Mouse (Mus musculus): ENCODE data around the gene Got1. TPM values are rescaled to one million over a fixed set of nuclear protein-coding genes. Genes with fewer than 3 reads are reported as not detected.

Gene Got1
- polyA plus RNA-seq (2015; fragmentation: Nextera tagmentation; extraction: Ambion mirVana) = 106 and 109 TPM in 2 replicates

DNA sequence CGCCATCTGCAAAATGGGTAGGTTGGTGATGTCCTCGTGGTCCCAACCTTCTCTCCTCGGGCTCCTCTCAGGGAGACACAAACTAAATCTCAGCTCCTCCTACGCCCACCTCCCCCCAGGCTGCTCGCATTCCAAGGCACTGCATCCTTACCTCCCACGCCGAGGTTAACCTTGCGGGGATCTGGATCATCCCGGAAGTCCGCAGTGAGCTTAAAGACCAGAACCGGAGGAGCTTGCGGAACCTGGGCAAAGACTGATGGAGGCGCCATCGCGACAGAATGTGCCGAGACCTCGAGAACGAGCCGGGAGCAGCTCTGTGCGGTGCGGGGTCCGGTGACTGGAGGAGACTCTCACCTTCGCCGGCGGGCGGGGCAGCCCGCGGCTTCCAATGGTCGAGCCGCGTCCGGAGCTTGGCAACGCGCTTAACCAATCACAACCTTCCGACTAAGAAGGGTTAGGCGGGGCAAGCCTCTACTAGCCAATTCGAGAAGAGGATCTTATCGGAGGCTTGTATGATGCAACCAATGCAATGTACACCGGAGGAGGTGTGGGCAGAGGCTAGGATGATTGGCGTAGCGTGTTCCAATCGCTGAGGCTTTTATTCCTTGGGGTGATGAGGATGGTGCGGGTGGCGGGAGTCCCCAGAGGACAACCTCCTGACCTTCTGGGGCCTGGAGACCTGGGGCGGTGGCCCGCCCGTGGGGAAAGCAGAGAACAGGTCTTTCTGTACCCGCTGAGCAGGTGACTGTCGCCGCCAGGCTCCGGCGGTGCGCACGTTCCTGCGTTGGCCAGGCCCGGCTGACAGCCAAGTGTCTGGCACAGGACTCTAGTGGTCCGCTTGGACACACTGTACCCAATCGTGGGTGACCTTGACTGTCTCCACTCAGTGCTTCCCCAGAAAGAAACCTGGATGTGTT lies at the start of gene Got1:
Gene Got1 (minus strand): TSS at position 419 of the 917 bp plus-strand sequence.
- ATAC-seq (ENCODE audit: low FRiP score, low read depth) = peak; percentile 99
- Histone ChIP-seq H3K4me1 (replicated peaks) (peaks cover 43% of the 10 kb centered on the region), H3K9me3 (no peaks in the 10 kb centered on the region), H3K4me3 (peak within 1 kb of the TSS; percentile 69), H3K4me2 (peak within 1 kb of the TSS; percentile 79), H3K27ac (replicated peaks) (peak within 1 kb of the TSS; percentile 87), H3K27me3 (no peaks in the 10 kb centered on the region), H3K36me3 (no peaks in the 10 kb centered on the region), H3K9ac (peak within 1 kb of the TSS; percentile 73)
- WGBS = under 1% methylated on average over 58 of the region's 58 CpGs

DNA sequence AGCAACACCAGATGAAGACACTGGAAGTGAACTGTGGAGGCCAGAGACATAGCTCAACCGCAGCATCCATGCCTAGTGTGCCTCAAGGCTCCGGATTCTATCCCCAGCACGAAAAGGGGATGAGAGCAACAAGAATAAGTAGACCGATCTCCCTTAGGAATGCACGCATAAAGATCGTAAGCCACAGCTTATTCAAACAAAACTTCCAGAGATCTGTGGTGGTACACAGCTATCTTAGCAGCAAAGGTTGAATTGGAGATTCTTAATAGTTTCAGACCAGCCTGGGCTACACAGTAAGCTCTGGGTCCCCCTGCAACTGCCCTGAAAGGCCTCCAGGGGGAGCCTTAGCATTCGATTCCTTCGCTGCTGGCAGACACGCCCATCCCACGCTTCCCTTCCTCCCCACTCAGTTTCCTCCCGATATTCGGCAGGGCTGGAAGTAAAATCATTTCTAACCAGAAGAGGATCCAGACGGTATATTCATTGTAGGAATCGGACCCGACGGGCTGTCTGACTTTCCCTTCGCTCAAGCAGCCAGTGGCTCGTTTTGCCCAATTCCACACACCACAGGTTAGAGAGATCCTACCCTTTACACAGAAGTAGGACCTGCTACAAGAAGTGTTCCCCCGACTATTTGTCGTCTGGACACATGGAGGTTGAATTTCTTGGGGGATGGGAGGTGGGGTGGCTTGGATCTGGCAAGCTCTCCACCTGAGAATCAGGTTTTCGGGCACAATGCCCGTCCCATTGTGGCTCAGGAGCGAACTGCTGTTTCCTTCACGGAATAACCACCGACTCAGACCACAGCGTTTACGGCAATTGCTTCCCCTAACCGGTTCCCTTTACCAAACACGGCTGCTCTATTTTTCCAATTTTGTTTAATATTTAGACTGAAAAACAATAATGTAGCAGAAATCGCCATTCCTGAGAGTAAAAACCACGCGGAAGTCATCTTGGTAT lies 46.7 kb upstream of the Got1 start:
- H3K4me3 ChIP-seq = peak overlapping the region; percentile 49
- no peaks in the 10 kb centered on the region for H3K36me3 ChIP-seq
- peak overlapping the region; percentile 47 for H3K9ac ChIP-seq
- H3K4me2 ChIP-seq = peak overlapping the region; percentile 83
- H3K27ac ChIP-seq (replicated peaks) = peak overlapping the region; percentile 46
- no peaks in the 10 kb centered on the region; the same call in 1 of the 2 replicates for H3K4me1 ChIP-seq (replicated peaks)
- ATAC-seq (ENCODE audit: low FRiP score, low read depth) = peak; percentile 84
- no peaks in the 10 kb centered on the region for H3K9me3 ChIP-seq
- H3K27me3 ChIP-seq = peaks cover 34% of the 10 kb centered on the region
- WGBS = 14% methylated on average over 32 of the region's 32 CpGs

DNA sequence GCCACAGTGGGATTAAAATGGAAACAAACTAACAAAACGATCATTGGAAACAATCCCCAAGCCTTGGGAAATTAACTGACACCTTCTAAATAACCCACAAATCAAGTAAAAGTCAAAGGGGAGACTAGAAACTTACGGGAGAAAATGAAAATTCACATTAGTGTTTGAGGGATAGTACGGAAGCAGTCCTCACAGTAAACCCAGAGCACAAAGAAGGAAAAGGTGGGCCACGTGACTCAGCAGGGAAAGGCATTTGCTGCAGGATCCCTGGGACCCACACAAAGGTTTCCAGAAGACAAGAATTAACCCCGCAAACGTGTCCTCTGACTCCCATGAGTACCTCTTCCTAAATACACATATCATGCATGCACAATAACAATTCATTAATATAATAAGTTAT lies 44.7 kb upstream of the Got1 start:
- Histone ChIP-seq H3K27me3 (peaks cover 32% of the 10 kb centered on the region), H3K4me1 (replicated peaks) (no peaks in the 10 kb centered on the region; the same call in 1 of the 2 replicates), H3K9me3 (no peaks in the 10 kb centered on the region), H3K4me2 (no peak overlapping the region), H3K4me3 (no peak overlapping the region), H3K9ac (no peak overlapping the region), H3K36me3 (no peaks in the 10 kb centered on the region), H3K27ac (replicated peaks) (no peak overlapping the region)
- 58% methylated on average over 6 of the region's 6 CpGs for WGBS
- no peak for ATAC-seq (ENCODE audit: low FRiP score, low read depth)

DNA sequence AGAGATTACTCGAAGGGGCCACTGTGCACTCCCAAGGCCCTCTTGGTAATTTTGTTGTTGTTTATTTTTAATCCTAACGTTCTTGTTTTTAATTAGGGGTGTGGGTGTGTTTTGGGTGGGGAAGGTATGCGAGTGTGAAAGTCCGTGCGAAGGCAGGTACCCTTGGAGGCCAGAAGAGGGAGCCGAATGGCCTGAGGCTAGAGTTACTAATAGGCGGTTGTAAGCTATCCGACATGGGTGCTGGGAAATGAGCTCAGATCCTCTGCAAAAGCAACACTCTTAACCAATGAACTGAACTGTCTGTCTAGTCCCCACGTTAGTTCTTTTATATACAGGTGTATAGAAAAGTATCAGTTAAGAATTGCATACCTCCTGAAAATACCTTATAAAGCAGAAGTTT lies 43.9 kb upstream of the Got1 start:
- Histone ChIP-seq H3K4me3 (no peak overlapping the region), H3K27ac (replicated peaks) (no peak overlapping the region), H3K4me2 (no peak overlapping the region), H3K9me3 (no peaks in the 10 kb centered on the region), H3K36me3 (no peaks in the 10 kb centered on the region), H3K4me1 (replicated peaks) (no peaks in the 10 kb centered on the region; the same call in 1 of the 2 replicates), H3K9ac (no peak overlapping the region), H3K27me3 (peaks cover 26% of the 10 kb centered on the region)
- no peak for ATAC-seq (ENCODE audit: low FRiP score, low read depth)
- WGBS = 53% methylated on average over 9 of the region's 9 CpGs

DNA sequence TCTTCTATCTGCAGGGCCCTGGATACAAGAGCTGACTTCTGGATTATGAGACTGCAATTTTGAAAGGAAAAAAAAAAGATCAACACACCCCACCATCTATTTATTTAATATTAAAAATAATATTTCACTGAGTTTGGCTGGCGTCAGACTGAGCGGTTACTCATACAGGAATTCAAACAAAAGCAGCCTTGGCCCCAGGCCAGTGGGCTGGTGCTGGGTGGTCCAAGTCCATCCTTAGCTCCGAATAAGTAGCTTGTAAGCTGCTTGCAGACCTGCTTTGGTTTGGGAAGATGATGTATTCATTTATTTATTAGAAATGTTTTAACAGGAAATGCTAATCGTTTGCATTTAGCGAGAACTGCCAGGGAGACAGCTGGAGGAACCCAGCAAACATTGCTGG lies 38.8 kb upstream of the Got1 start:
- H3K4me1 ChIP-seq (replicated peaks) = no peaks in the 10 kb centered on the region
- H3K27me3 ChIP-seq = no peaks in the 10 kb centered on the region
- H3K4me3 ChIP-seq = no peak overlapping the region
- 77% methylated on average over 5 of the region's 5 CpGs for WGBS
- H3K27ac ChIP-seq (replicated peaks) = no peak overlapping the region
- no peaks in the 10 kb centered on the region for H3K9me3 ChIP-seq
- H3K9ac ChIP-seq = no peak overlapping the region
- H3K4me2 ChIP-seq = no peak overlapping the region
- ATAC-seq (ENCODE audit: low FRiP score, low read depth) = no peak
- no peaks in the 10 kb centered on the region for H3K36me3 ChIP-seq

DNA sequence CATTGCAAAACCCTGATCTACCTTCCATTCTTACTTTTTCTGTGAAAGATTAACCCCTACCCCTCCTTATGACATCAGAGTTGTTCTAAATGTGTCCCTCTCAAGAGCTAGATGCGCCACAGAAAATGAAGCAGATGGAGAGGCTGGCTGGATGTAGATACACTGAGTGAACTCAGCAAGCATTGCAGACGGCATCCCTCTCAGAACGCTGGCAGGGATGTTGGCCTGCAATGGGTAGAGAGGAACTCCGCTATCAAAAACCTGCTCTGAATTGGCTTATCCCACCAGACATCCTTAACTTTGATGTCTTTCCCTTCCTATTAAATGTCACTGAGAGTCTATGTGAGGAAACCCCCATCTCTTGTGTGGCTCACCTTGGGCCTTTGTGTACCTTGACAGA lies 37.4 kb upstream of the Got1 start:
- no peaks in the 10 kb centered on the region for H3K36me3 ChIP-seq
- no peaks in the 10 kb centered on the region for H3K27me3 ChIP-seq
- no peak overlapping the region for H3K27ac ChIP-seq (replicated peaks)
- H3K9ac ChIP-seq = no peak overlapping the region
- H3K4me1 ChIP-seq (replicated peaks) = no peaks in the 10 kb centered on the region
- ATAC-seq (ENCODE audit: low FRiP score, low read depth) = no peak
- no peak overlapping the region for H3K4me2 ChIP-seq
- WGBS = 90% methylated on average over 4 of the region's 4 CpGs
- H3K4me3 ChIP-seq = no peak overlapping the region
- no peaks in the 10 kb centered on the region for H3K9me3 ChIP-seq

DNA sequence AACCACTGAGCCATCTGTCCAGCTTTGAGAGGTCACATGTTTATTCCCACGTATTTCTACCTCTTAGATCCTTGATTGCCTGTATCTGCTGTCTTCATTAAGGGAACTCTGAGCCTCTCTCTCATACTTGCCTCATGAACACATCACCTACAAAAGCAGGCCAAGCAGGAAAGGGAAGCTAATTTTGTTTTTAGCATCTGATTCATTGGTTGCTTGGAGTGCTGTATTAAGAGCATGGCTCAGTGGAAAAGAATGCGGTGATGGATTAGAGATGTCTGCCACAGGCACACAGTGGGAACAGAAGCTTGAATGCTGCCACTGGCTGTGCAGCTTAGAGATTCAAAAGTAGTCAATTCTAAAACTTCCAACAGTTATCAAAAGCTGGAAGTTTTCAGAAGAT lies 35.8 kb upstream of the Got1 start:
- no peaks in the 10 kb centered on the region for H3K36me3 ChIP-seq
- H3K27ac ChIP-seq (replicated peaks) = no peak overlapping the region
- 88% methylated on average over 2 of the region's 2 CpGs for WGBS
- no peak for ATAC-seq (ENCODE audit: low FRiP score, low read depth)
- H3K4me1 ChIP-seq (replicated peaks) = no peaks in the 10 kb centered on the region
- H3K9ac ChIP-seq = no peak overlapping the region
- H3K4me3 ChIP-seq = no peak overlapping the region
- H3K27me3 ChIP-seq = no peaks in the 10 kb centered on the region
- no peaks in the 10 kb centered on the region for H3K9me3 ChIP-seq
- H3K4me2 ChIP-seq = no peak overlapping the region

DNA sequence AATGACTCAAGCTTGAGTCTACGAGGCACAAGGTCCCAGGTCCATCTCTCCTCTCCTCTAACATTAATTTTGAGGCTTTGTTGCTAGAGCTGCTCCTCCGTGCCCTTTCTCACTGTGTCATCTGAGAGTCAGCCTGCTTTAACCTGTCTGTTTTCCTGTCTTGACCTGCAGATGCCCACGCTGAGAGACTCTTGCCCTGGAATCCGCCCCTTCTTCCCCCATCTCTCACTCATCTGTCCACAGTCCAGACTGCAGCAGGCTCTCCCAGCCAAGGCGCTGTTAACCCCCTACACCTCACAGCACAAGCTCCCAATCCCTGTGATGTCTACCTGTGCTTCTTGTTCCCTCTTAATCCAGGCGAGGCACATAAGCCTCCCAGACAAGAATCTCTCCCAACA lies 27.1 kb upstream of the Got1 start:
- Histone ChIP-seq H3K36me3 (no peaks in the 10 kb centered on the region), H3K27me3 (no peaks in the 10 kb centered on the region), H3K9ac (no peak overlapping the region), H3K4me3 (no peak overlapping the region), H3K4me2 (no peak overlapping the region), H3K9me3 (no peaks in the 10 kb centered on the region), H3K4me1 (replicated peaks) (peaks cover 4% of the 10 kb centered on the region), H3K27ac (replicated peaks) (no peak overlapping the region)
- WGBS = 76% methylated on average over 6 of the region's 6 CpGs
- ATAC-seq (ENCODE audit: low FRiP score, low read depth) = no peak

DNA sequence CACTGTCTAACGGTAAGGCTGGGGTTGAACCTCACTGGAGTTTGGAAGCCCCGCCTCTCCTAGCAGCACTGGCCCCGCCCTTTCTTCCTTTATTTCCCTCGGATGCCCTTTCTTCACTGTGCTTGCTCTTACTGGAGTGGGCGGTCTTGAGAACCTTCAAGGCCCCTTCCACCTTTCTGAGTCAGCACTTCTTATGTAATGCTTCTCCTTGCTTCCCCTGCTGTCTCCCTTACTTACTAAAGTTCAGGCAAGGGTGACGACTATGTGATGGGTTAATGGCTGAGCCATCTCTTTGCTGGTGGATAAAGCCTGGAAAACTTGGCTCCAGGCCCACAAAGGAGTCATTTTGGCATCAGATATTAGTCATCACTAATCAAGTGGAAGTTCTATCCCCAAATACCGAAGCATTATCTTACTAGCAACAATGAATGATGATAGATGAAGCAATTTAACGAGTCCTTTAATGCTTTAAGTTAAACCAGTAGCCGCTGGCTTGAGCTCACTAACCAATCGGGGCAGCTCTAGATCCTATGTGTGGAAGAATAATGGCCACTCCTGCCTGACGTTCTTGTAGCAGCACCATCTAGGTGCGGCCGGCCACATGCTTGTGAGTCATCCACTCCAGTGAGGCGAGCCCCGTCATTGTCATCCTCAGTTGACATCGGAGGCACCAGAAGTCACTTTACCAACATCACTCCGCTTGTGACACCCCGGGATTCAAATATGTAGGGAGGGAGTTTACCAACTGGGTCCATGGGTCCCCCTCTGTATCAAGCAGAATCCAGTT lies 26.5 kb upstream of the Got1 start:
- H3K27ac ChIP-seq (replicated peaks) = no peak overlapping the region
- no peak overlapping the region for H3K9ac ChIP-seq
- no peaks in the 10 kb centered on the region for H3K27me3 ChIP-seq
- H3K4me3 ChIP-seq = no peak overlapping the region
- H3K4me2 ChIP-seq = no peak overlapping the region
- 81% methylated on average over 18 of the region's 18 CpGs for WGBS
- peaks cover 9% of the 10 kb centered on the region for H3K4me1 ChIP-seq (replicated peaks)
- H3K9me3 ChIP-seq = no peaks in the 10 kb centered on the region
- no peaks in the 10 kb centered on the region for H3K36me3 ChIP-seq
- ATAC-seq (ENCODE audit: low FRiP score, low read depth) = no peak

DNA sequence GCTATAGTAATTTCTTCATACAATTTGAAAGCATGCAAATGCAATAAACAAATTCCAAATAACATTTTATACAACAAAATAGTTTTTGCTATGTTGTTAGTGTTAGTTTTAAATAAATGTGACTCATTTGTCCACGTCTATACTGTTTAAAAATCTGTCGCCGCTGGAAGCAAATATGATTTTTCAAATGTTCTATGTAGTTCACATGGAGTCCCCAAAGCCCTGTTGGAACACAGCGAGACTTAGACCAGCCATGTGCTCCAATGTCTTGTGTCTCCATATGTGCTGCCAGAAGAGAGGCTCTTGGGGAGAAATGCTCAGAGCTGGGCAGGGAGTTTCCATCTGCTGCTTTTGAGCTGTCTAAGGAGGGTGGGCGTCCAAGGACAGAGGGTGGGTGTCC lies 23.7 kb upstream of the Got1 start:
- 84% methylated on average over 5 of the region's 5 CpGs for WGBS
- H3K4me3 ChIP-seq = no peak overlapping the region
- H3K9ac ChIP-seq = no peak overlapping the region
- no peak overlapping the region for H3K4me2 ChIP-seq
- no peak overlapping the region for H3K27ac ChIP-seq (replicated peaks)
- no peaks in the 10 kb centered on the region for H3K36me3 ChIP-seq
- H3K4me1 ChIP-seq (replicated peaks) = peaks cover 9% of the 10 kb centered on the region
- ATAC-seq (ENCODE audit: low FRiP score, low read depth) = no peak
- H3K27me3 ChIP-seq = no peaks in the 10 kb centered on the region
- no peaks in the 10 kb centered on the region for H3K9me3 ChIP-seq

DNA sequence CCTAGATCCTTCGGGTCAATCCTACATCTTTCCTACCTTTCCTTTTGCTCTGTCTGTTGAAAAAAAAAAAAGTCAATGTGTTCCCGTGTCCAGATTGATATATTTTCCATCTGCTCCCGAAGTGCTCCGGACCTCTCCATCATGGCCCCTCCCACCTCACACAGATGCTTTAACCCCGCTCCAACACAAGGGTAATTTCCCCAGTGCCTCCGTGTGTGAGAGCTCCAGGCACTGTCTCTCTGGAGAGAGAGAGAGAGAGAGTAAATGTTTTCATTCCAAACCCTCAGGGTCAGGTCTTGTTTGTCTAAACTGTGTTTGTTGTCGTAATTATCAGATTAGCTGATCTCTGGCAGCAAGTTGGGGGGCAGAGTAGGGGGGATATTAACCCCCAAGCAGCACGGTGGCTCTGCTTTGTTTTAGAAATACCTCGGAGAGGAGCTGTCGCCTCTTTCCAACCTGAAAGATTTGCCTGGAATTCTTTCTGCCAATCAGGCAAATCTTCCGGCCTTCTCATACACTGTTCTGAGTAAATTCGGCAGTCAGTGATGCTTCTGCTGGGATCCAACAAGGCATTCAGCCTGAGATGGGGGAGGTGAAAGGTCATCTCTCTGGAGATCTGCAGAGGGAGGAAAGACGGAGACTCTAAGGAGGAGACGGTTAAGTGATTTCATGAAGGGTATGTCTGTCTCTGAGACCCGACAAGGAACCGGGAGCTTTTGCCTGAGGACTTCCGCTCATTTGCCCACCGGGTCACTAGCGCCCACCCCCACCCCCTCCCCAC lies 22.1 kb upstream of the Got1 start:
- ATAC-seq (ENCODE audit: low FRiP score, low read depth) = no peak
- Histone ChIP-seq H3K27me3 (no peaks in the 10 kb centered on the region), H3K4me2 (peak overlapping the region; percentile 38), H3K27ac (replicated peaks) (no peak overlapping the region), H3K36me3 (no peaks in the 10 kb centered on the region), H3K9ac (no peak overlapping the region), H3K9me3 (no peaks in the 10 kb centered on the region), H3K4me1 (replicated peaks) (peaks cover 9% of the 10 kb centered on the region), H3K4me3 (no peak overlapping the region)
- WGBS = 7% methylated on average over 19 of the region's 19 CpGs

All from hindbrain, embryonic 15.5 days (tissue).